Mouse (Mus musculus): ENCODE results near the gene Nkain4.

GRCm38 (mm10) chr2:180910928-180911327 is 43.6 kb downstream of the Nkain4 start:
- no peak for TF ChIP-seq CTCF (IDR thresholded peaks at IDR 0.05; ENCODE audit: control insufficient read depth, insufficient read depth, insufficient replicate concordance, low read depth, low read length)
- no peak for TF ChIP-seq POLR2A (IDR thresholded peaks at IDR 0.05; ENCODE audit: control insufficient read depth, low read depth, low read length)

Data from testis, adult 2 months (tissue).